ENCODE assay signal across 8 mouse cellular contexts in genomic region chr10:99261636-99262318, GRCm38 (mm10). TPM values are rescaled to one million over a fixed set of nuclear protein-coding genes. Genes with fewer than 3 reads are reported as not detected.
DNase-seq lines count a peak whose midpoint lies in the region; ATAC-seq lines count a peak whose summit lies in the region.

No protein-coding gene starts in this region.

- peak overlapping the region; percentile 83 for H3K4me3 ChIP-seq in hindbrain, embryonic 10.5 days

- peak overlapping the region; percentile 99 for H3K27ac ChIP-seq in hindbrain, embryonic 10.5 days

- peaks cover 22% of the 10 kb centered on the region for H3K27me3 ChIP-seq in hindbrain, embryonic 10.5 days (ENCODE audit: insufficient read depth, poor library complexity, severe bottlenecking)

- peak; percentile 44 for DNase-seq in MEL-GATA-1-ER (ENCODE audit: extremely low read depth, low read depth)
- DNase-seq in cerebellum, adult 18-20 months, result peak; percentile 73 to 86
- DNase-seq in hindbrain, embryonic 10.5 days (ENCODE audit: low spot score), result peak; percentile 89
- peak; percentile 82 to 86 for DNase-seq in layer of hippocampus, postnatal 14 days (ENCODE audit: low spot score in 2 of 2)
- DNase-seq in lung, postnatal 10 days, result peak; percentile 91
- DNase-seq in ovary, postnatal 14 days (ENCODE audit: low spot score), result peak; percentile 72
- peak; percentile 85 to 89 for DNase-seq in thymus, postnatal 10 days (ENCODE audit: low spot score in 2 of 2)

- peaks cover 8% of the 10 kb centered on the region for H3K36me3 ChIP-seq in hindbrain, embryonic 10.5 days

- H3K9me3 ChIP-seq in hindbrain, embryonic 10.5 days, result no peaks in the 10 kb centered on the region

- peak; percentile 31 for ATAC-seq in frontal cortex, adult (ENCODE audit: low TSS enrichment)

- peaks cover 61% of the 10 kb centered on the region for H3K4me1 ChIP-seq in hindbrain, embryonic 10.5 days (replicated peaks)

- under 1% methylated on average over 62 of the region's 62 CpGs for WGBS in hindbrain, embryonic 10.5 days

RNA-seq across cellular contexts. Expression of gene Dusp6, which starts 1.3 kb away (rescaled TPM):
- 38.2 and 63.0 TPM in 2 replicates for polyA plus RNA-seq in hindbrain, embryonic 10.5 days (2016; fragmentation: Nextera tagmentation; extraction: Ambion mirVana)
- 10 to 100 TPM; 75.7 to 83.9 TPM for total RNA-seq in layer of hippocampus, postnatal 14 days (2021)

Comparison
In these comparisons a context has a peak if more than half of its experiments do, and no peak if none do; other contexts are left out.
1. Peak in every context shown above with its lines: DNase-seq, ATAC-seq, H3K4me3 ChIP-seq and H3K27ac ChIP-seq.